Mouse (Mus musculus) gastrocnemius, adult 8-10 months (tissue): ENCODE measurements around the gene Prkca. TPM values are rescaled to one million over a fixed set of nuclear protein-coding genes. Genes with fewer than 3 reads are reported as not detected.

ENCODE experiments used
- DNase-seq, 2 experiments: peaks; one replicate each; pipeline ENCODE4 v3.0.0; 2022; ENCODE audit warnings: low spot score in 2 of 2
- total RNA-seq, 4 experiments: library from RNA; stranded (reverse); gene quantifications; 2 replicates each; pipeline ENCODE4 v1.2.4; 2022

Gene Prkca
- total RNA-seq, 4 experiments from 2014 or later: 50.1 to 62.0 (median 55.0) TPM

GRCm38 (mm10) chr11:108261751-108262160 lies 82.0 kb downstream of the Prkca start:
- DNase-seq: no peak

GRCm38 (mm10) chr11:108260775-108261517 lies 82.8 kb downstream of the Prkca start:
- no peak for DNase-seq

- DNase-seq: peak; percentile 56 to 65
Measured at GRCm38 (mm10) chr11:108259391-108259790, 84.3 kb downstream of the Prkca start.

GRCm38 (mm10) chr11:108258811-108259266 lies 84.9 kb downstream of the Prkca start:
- peak; percentile 50 to 69 for DNase-seq

DNA sequence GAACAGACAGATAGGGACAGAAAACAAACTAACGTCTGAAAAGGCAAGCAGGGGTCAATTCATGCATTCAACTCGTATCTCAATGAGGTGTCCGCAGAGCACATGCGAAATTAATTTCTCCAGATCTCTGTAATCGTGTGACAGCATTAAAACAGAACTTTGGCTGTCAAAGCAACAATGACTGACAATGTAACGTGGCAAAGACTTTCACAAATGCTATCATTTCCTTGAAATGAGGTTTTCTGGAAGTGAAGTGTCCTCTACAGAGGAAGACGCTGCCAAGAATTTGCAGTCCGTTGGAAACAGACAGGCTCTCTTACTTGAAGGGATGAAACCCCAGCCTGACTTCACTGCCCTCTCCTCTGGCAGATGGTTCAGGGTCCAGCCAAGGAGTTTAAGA lies 85.8 kb downstream of the Prkca start:
- DNase-seq: no peak

DNA sequence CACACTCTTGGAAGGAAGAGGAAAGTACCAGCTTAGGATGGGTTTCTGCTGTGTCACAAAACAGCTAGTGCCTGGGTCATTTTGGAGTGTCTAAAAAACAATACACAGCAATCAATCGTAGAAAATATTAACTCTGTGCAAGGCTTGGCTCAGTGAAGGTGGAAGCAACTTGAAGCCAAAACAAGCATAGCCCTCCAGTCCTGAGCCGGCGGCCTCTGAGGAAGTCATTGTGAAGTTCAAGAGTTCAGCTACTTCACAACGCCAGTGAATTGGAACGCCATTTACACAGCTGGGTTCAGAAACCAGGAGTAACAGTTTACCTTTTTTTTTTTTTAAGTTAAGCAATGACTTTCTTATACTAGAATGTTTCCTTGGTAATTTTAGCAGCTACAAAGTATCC lies 89.0 kb downstream of the Prkca start:
- no peak for DNase-seq

- no peak for DNase-seq
Measured at GRCm38 (mm10) chr11:108251924-108252775, 91.6 kb downstream of the Prkca start.

DNA sequence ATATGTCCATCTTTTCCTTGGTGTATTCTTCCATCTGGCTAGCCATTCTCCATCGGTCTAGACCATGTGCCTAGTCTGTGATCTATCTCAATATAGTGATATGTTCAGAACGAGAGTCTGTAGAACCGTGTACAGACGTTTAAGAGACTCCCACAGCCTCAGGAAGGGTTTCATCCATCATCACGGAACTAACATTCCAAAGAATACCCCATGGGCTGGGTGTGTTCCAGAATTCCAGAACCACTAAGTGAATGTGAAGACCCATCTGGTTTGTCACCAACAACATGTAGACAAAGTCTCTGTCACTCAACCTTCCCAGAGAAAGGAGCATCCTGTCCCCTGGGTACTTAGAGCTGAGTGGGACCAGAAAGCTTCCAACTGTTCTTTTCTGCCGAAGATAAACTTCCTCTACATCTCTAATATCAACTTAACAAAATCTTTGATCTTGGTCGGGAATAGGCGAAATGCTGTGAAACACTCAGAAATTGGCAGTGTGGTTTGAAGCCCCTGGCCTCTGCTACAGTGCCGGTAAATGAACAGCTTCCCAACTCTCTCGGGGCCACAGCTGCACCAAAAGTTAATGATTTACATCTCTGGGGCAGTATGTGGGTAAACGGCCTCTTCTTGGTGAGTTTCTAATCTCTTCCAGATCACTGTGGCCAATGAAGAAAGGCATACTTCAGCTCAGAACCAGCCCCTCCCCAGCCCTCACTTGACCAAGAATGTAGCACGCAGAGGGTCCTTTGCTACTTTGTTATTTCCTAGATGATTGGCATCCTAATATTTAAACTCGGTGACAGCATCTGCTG lies 92.7 kb downstream of the Prkca start:
- no peak for DNase-seq

- no peak for DNase-seq
Measured at GRCm38 (mm10) chr11:108250146-108250635, 93.5 kb downstream of the Prkca start.

GRCm38 (mm10) chr11:108249487-108249886 lies 94.2 kb downstream of the Prkca start:
- no peak for DNase-seq

DNA sequence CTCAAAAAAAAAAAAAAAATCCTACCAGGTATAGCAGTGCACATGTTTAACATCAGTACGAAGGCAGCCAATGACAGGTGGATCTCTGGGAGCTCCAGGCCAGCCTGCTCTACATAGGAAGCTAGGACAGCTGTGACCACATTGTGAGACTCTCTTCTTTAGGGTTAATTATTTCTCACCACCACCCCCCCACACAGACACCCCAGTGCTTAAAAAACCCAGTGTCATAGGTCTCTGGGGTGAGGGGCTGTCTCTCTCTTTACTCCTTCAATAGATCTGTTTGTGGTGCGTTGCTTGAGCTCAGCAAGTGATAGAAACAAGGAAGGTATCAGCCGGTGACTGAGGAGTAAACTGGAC lies 94.7 kb downstream of the Prkca start:
- DNase-seq: no peak

DNA sequence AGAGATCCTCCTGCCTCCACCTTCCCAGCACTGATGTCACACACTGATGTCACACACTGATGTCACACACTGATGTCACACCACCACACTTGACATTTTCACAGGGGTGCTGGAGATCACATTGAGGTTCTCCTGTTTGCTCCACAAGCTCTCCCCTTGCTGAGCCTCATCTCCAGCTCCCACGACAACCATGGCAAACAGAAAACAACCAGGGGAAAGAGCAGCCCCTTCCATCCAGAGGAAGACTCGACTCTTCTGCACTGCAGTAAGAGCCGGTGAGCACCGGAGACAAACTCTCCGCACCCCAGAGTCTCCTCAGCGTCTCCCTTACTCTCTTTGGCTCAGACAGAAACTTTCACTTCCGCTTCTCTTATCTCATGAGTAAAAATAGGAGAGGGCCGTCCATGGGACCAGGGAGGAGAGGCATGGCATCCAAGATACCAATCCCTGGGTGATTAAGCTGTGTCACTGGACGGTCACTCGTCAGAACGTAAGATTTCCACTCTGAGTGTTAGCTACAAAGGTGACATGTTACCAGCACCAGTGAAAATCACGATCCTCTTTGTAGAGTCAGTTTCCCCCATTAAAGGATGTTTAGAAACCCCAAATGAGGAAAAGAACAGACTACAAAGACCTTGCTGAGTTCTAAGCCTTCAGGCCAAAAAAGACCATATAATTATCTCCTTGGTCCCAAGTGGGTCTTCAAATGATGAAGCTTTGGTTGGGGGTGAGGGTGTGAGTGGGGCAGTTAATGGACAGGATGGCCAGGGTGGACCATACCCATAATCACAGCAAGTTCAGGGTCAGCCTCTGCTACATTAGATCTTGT lies 95.3 kb downstream of the Prkca start:
- no peak for DNase-seq

- no peak for DNase-seq
Measured at GRCm38 (mm10) chr11:108247121-108247863, 96.4 kb downstream of the Prkca start.

- DNase-seq: no peak
Measured at GRCm38 (mm10) chr11:108246267-108246702, 97.4 kb downstream of the Prkca start.

GRCm38 (mm10) chr11:108244241-108244640 lies 99.5 kb downstream of the Prkca start:
- no peak for DNase-seq

DNA sequence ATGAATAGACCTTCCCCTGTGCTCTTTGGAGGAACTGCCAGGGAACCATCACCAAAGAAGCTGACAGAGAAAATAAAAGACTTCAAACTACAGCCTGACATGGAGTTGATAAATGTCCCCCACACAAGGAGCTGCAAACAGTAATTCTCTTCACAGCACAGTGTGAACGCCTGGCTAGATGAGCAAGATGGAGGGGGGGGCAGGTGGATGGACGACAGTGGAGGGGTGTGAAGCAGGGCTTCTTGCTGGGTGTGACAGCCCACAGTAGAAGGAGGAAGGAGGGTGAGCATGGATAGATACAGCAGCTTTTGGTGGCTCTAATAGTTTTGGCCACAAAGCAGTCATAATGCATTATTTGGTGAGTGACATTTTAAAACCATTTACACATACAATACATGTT lies 100.1 kb downstream of the Prkca start:
- no peak for DNase-seq

DNA sequence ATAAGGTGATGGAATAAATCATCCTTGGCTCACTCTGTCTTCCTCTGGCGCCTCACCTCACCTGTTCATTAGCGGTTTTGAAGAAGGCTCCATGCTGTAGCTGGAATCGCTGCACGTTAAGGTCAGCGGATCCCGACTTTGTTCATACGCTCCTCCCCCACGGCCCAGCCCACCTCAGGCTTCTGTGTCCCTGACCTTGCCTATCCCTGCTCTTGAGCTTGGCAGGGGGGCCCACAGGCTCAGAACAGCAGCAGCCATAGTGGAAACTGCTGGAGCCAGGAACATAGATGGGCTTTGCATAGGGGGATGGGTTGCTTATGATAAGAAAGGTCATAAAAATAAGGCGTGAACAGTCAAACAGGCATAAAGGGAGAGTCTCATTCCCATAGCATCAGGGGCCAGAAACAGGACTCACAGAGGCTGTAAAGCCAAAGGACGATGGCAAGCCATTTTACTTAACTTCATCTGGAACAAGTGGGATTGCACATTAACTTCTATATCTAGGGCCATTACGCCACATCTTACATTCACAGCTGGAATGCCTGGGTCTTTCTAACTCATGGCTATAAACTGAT lies 102.7 kb downstream of the Prkca start:
- DNase-seq: no peak

DNA sequence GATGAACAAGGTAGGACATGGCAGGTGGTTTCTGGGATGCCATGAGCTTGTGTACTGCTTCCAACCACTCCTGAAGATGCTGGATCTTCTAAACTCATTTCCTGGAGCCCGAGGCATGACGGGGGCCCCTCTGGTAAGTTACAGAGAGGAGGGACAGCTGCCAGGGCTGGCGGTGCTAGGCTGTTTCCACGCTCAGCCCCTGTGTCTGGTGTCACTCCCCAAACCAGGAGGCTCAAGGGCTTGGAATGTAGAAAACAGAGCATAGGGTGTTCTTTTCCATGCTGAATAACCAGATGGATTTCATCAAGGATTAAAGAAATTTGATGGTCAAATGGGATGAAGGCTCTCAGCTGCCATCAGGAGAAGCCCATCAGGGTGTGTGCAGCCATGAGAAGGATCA lies 104.6 kb downstream of the Prkca start:
- no peak for DNase-seq

GRCm38 (mm10) chr11:108236754-108237428 lies 106.8 kb downstream of the Prkca start:
- no peak for DNase-seq
